Comparison of ENCODE assay signal across 8 mouse cellular contexts in the genomic region with DNA sequence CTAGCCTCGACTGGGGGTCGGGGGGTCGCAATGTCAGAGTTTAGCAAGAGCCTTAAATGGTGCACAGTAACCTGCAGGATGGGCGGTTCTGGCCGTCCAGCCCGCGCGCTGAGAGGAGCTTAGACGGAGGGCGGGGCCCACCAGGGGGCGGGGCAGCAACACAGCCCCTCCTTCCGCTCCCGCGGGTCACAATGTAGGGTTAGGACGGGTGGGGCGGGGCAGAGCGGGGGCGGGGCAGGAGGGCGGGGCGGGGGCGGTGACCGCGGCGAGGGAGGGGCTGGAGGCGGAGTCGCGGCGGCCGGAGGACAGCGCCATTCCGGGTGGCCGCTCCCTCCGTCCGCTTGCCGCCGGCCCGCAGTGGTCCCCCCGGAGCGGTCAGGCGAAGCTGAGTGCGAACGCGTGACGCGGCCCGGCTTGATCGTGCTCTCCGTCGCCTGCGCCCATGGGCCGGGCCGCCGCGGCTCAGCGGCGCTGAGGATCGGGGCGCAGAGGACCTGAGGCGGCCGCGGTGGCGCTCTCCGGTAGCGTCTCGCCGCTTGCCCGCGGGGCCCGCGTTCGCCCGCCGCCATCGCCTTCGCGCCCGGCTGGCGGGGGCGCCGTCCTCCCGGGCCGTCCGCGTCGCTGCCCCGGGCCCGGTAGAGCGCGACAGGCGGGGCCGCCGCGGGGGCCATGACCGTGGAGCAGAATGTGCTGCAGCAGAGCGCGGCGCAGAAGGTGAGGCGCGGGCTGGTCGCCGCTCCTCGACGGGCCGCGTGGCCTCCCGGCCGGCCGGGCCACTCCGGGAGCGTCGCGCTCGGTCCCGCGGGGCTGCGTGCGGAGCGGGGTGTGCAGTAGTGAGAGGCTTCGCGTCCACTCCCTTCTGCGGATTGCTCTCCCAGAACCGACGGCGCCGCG. TPM values are rescaled to one million over a fixed set of nuclear protein-coding genes. Genes with fewer than 3 reads are reported as not detected.
DNase-seq lines count a peak whose midpoint lies in the region; ATAC-seq and TF ChIP-seq lines count a peak whose summit lies in the region.

A gene (plus strand): TSS at position 280 of the 894 bp plus-strand sequence.

- peak; percentile 93 for ATAC-seq in heart, embryonic 13.5 days (ENCODE audit: extremely low read depth, insufficient number of reproducible peaks, low FRiP score, low TSS enrichment)
- ATAC-seq in kidney, postnatal 0 days (replicated peaks; ENCODE audit: low FRiP score, low read depth): peak; percentile 96
- peak; percentile 93 for ATAC-seq in liver, embryonic 13.5 days (ENCODE audit: low read depth)
- peak; percentile 95 for ATAC-seq in stomach, embryonic 14.5 days (ENCODE audit: insufficient number of reproducible peaks, insufficient read depth, low FRiP score, low read depth)

- H3K4me3 ChIP-seq in brown adipose tissue, adult 24 weeks (ENCODE audit: insufficient read depth, low read depth, low read length): peak within 1 kb of the TSS; percentile 75
- H3K4me3 ChIP-seq in heart, embryonic 13.5 days: peak within 1 kb of the TSS; percentile 90
- H3K4me3 ChIP-seq in kidney, postnatal 0 days (replicated peaks; ENCODE audit: low read depth, low read length): peak within 1 kb of the TSS; percentile 84
- peak within 1 kb of the TSS; percentile 96 for H3K4me3 ChIP-seq in liver, embryonic 13.5 days (replicated peaks)
- H3K4me3 ChIP-seq in stomach, embryonic 14.5 days (ENCODE audit: low read depth, low read length): peak within 1 kb of the TSS; percentile 75

- no peaks in the 10 kb centered on the region for H3K9me3 ChIP-seq in heart, embryonic 13.5 days
- no peaks in the 10 kb centered on the region for H3K9me3 ChIP-seq in kidney, postnatal 0 days (replicated peaks; ENCODE audit: low read length)
- H3K9me3 ChIP-seq in liver, embryonic 13.5 days (replicated peaks): no peaks in the 10 kb centered on the region
- H3K9me3 ChIP-seq in stomach, embryonic 14.5 days (ENCODE audit: control insufficient read depth, low read depth, low read length): no peaks in the 10 kb centered on the region

- H3K4me2 ChIP-seq in heart, embryonic 13.5 days: peak within 1 kb of the TSS; percentile 80
- peak within 1 kb of the TSS; percentile 83 for H3K4me2 ChIP-seq in kidney, postnatal 0 days (ENCODE audit: low read length)
- peak within 1 kb of the TSS; percentile 75 for H3K4me2 ChIP-seq in liver, embryonic 13.5 days
- H3K4me2 ChIP-seq in stomach, embryonic 14.5 days (replicated peaks; ENCODE audit: low read depth, low read length): peak within 1 kb of the TSS; percentile 55

- no peaks in the 10 kb centered on the region for H3K36me3 ChIP-seq in heart, embryonic 13.5 days
- H3K36me3 ChIP-seq in kidney, postnatal 0 days (ENCODE audit: insufficient read depth, low read length): no peaks in the 10 kb centered on the region
- peaks cover 7% of the 10 kb centered on the region for H3K36me3 ChIP-seq in liver, embryonic 13.5 days
- no peaks in the 10 kb centered on the region for H3K36me3 ChIP-seq in stomach, embryonic 14.5 days (ENCODE audit: control insufficient read depth, insufficient read depth, low read length)

- peak within 1 kb of the TSS; percentile 50 for H3K27ac ChIP-seq in brown adipose tissue, adult 24 weeks (replicated peaks; ENCODE audit: low read depth, low read length)
- peak within 1 kb of the TSS; percentile 95 for H3K27ac ChIP-seq in heart, embryonic 13.5 days (replicated peaks)
- peak within 1 kb of the TSS; percentile 97 for H3K27ac ChIP-seq in kidney, postnatal 0 days
- H3K27ac ChIP-seq in liver, embryonic 13.5 days: peak within 1 kb of the TSS; percentile 95
- H3K27ac ChIP-seq in stomach, embryonic 14.5 days (ENCODE audit: low read length): peak within 1 kb of the TSS; percentile 90

- under 1% methylated on average over 105 of the region's 126 CpGs for WGBS in heart, embryonic 13.5 days
- under 1% methylated on average over 78 of the region's 126 CpGs for WGBS in kidney, postnatal 0 days
- WGBS in liver, embryonic 13.5 days (ENCODE audit: insufficient replicate concordance): under 1% methylated on average over 121 of the region's 126 CpGs
- under 1% methylated on average over 104 of the region's 126 CpGs for WGBS in stomach, embryonic 14.5 days

- TF ChIP-seq CTCF in kidney, postnatal 0 days (IDR thresholded peaks at IDR 0.05; ENCODE audit: low read depth): peak; percentile 28; the same call in 1 of the 2 replicates

- H3K27me3 ChIP-seq in heart, embryonic 13.5 days (replicated peaks): no peaks in the 10 kb centered on the region
- H3K27me3 ChIP-seq in kidney, postnatal 0 days (ENCODE audit: insufficient read depth, low read length): no peaks in the 10 kb centered on the region
- no peaks in the 10 kb centered on the region for H3K27me3 ChIP-seq in liver, embryonic 13.5 days
- no peaks in the 10 kb centered on the region for H3K27me3 ChIP-seq in stomach, embryonic 14.5 days (ENCODE audit: control insufficient read depth, insufficient read depth, low read length)

- DNase-seq in CD4-positive, CD25-positive, alpha-beta regulatory T cell, adult 2 months (ENCODE audit: low read depth, low spot score): peak; percentile 95
- peak; percentile 44 for DNase-seq in fibroblast of lung, adult 2 months (ENCODE audit: low read depth)
- peak; percentile 89 for DNase-seq in kidney, postnatal 0 days (ENCODE audit: low spot score)
- peak; percentile 91 for DNase-seq in liver, embryonic 13.5 days
- DNase-seq in natural killer cell, adult 2 months (ENCODE audit: low spot score in 2 of 2): peak; percentile 92 to 94

- peak within 1 kb of the TSS; percentile 96 for H3K9ac ChIP-seq in heart, embryonic 13.5 days
- peak within 1 kb of the TSS; percentile 91 for H3K9ac ChIP-seq in kidney, postnatal 0 days (ENCODE audit: low read depth, low read length)
- peak within 1 kb of the TSS; percentile 99 for H3K9ac ChIP-seq in liver, embryonic 13.5 days
- H3K9ac ChIP-seq in stomach, embryonic 14.5 days (replicated peaks; ENCODE audit: low read depth, low read length): peak within 1 kb of the TSS; percentile 96

- H3K4me1 ChIP-seq in brown adipose tissue, adult 24 weeks (ENCODE audit: control insufficient read depth, insufficient read depth, insufficient read length, low read length): peaks cover 11% of the 10 kb centered on the region
- peaks cover 29% of the 10 kb centered on the region for H3K4me1 ChIP-seq in heart, embryonic 13.5 days
- peaks cover 11% of the 10 kb centered on the region for H3K4me1 ChIP-seq in kidney, postnatal 0 days (replicated peaks; ENCODE audit: insufficient read depth, low read length)
- peaks cover 28% of the 10 kb centered on the region for H3K4me1 ChIP-seq in liver, embryonic 13.5 days (replicated peaks)
- H3K4me1 ChIP-seq in stomach, embryonic 14.5 days (ENCODE audit: control insufficient read depth, insufficient read depth, low read length): no peaks in the 10 kb centered on the region; the same call in 1 of the 2 replicates

RNA-seq across cellular contexts. Expression of the gene that starts here (rescaled TPM):
- polyA plus RNA-seq in brown adipose tissue, adult 24 weeks (2012; ENCODE audit: insufficient read depth, insufficient read length, missing spikeins): 31.9 and 42.6 TPM in 2 replicates
- polyA plus RNA-seq in heart, embryonic 13.5 days (2015; fragmentation: Nextera tagmentation; extraction: Ambion mirVana): 17.6 and 19.4 TPM in 2 replicates
- 20.4 and 21.7 TPM in 2 replicates for polyA plus RNA-seq in kidney, postnatal 0 days (2015; fragmentation: Nextera tagmentation; extraction: Ambion mirVana)
- polyA plus RNA-seq in liver, embryonic 13.5 days (2015; fragmentation: Nextera tagmentation; extraction: Ambion mirVana): 37.1 and 42.3 TPM in 2 replicates
- polyA plus RNA-seq in stomach, embryonic 14.5 days (2014; fragmentation: Nextera tagmentation; extraction: Ambion mirVana): 26.1 and 32.0 TPM in 2 replicates

Comparison
In these comparisons a context has a peak if more than half of its experiments do, and no peak if none do; other contexts are left out.
1. Peak in every context shown above with its lines: DNase-seq, ATAC-seq, H3K4me3 ChIP-seq and H3K27ac ChIP-seq.
2. DNase-seq: peak in every context shown above with its lines; median percentile 95 in CD4-positive, CD25-positive, alpha-beta regulatory T cell, adult 2 months; 93 in natural killer cell, adult 2 months; 91 in liver, embryonic 13.5 days; 89 in kidney, postnatal 0 days; 44 in fibroblast of lung, adult 2 months.